Mouse (Mus musculus): ENCODE data around the gene Srgap2.

DNA sequence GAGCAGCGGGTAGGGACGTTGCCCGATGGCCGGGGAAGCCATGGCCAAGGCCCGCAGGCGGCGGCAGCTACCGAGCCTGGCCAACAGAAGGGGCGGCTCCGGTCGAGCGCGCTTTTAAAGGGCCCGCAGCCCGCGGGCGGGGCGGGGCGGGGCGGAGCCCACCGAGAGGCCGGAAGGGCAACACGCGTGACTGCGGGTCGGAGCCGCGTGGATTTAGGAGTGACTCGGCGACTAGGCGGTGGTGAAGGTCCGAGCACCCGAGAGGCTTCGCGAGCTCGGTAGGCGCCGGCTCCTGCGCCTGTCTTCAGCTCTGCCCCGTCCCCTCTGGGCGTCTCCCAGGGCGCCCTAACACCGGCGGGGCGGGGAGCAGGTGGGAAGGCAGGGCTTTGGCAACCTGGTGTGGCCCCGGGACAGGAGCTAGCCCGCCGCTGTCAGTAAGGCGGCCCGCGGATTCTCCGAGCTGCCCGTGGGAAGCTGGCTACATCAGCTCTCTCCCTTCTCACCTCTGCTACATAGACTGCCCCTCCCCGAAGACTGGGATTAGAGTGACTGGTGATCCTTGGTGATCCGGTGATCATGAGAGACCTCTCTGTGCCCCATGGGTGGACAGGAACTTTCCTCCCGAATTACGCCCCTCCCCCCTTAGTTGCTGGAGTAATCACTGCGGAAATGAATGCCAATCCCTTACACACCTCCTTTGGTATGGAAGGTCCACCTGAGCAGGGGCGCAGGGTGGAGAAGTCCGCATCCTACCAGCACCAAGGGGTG, 281.9 kb downstream of the Srgap2 start, which contains the start of gene Rassf5:
- TF ChIP-seq CTCF (IDR thresholded peaks at IDR 0.05; ENCODE audit: low read depth, low read length) (no peak), POLR2A (IDR thresholded peaks at IDR 0.05; ENCODE audit: borderline replicate concordance, low read depth, low read length) (no peak; the same call in 1 of the 2 replicates)

Measured in bone marrow macrophage, adult 2 months (primary cell).